Mouse (Mus musculus) stomach, postnatal 0 days (tissue): ENCODE results near the gene Frrs1l. TPM values are rescaled to one million over a fixed set of nuclear protein-coding genes. Genes with fewer than 3 reads are reported as not detected.

Experiments used
- ATAC-seq: fragments of 200-750 bp; cut with Nextera tagmentation; 2 replicates; pipeline ENCODE4 v1.8.0; 2017; ENCODE audit not compliant: low FRiP score, low TSS enrichment
- DNase-seq: peaks from one replicate; pipeline ENCODE4 v3.0.0-alpha.2; 2016; ENCODE audit warnings: low spot score
- H3K27ac ChIP-seq: fragments of 300-500 bp; sonication (generic); replicated peaks from 2 replicates; pipeline ENCODE4 v1.5.1; 2014; ENCODE audit warnings: mild to moderate bottlenecking, control low read depth
- H3K27me3 ChIP-seq: fragments of 300-500 bp; sonication (generic); 2 replicates; pipeline ENCODE4 v1.6.1; 2014; ENCODE audit warnings: low read length; ENCODE audit not compliant: control insufficient read depth, insufficient read depth
- H3K36me3 ChIP-seq: fragments of 300-500 bp; sonication (generic); 2 replicates; pipeline ENCODE4 v1.6.1; 2014; ENCODE audit warnings: low read length, mixed read lengths; ENCODE audit not compliant: control insufficient read depth, insufficient read depth
- H3K4me1 ChIP-seq: fragments of 300-500 bp; sonication (generic); replicated peaks from 2 replicates; pipeline ENCODE4 v1.6.1; 2014; ENCODE audit warnings: antibody characterized with exemption; ENCODE audit not compliant: control insufficient read depth, insufficient read depth
- H3K4me2 ChIP-seq: fragments of 300-500 bp; sonication (generic); replicated peaks from 2 replicates; pipeline ENCODE4 v1.6.1; 2014; ENCODE audit warnings: low read depth, mild to moderate bottlenecking, control low read depth, moderate library complexity
- H3K4me3 ChIP-seq: fragments of 300-500 bp; sonication (generic); 2 replicates; pipeline ENCODE4 v1.5.1; 2014; ENCODE audit warnings: low read depth, low read length, control low read depth
- H3K9ac ChIP-seq: fragments of 300-500 bp; sonication (generic); 2 replicates; pipeline ENCODE4 v1.6.1; 2014; ENCODE audit warnings: mild to moderate bottlenecking, low read length, control low read depth, mixed read lengths
- H3K9me3 ChIP-seq: fragments of 300-500 bp; sonication (generic); 2 replicates; pipeline ENCODE4 v1.6.1; 2016; ENCODE audit warnings: low read length; ENCODE audit not compliant: control insufficient read depth
- CTCF ChIP-seq: IDR thresholded peaks from 2 replicates; pipeline ENCODE4 v1.5.1; 2016; ENCODE audit warnings: antibody characterized with exemption, low read depth, mild to moderate bottlenecking, moderate library complexity
- EP300 ChIP-seq: optimal IDR thresholded peaks from 2 replicates; pipeline ENCODE3; 2016; ENCODE audit warnings: antibody characterized with exemption
- WGBS: fragments of 180-500 bp; shearing (Covaris S2); extraction: QIAGEN DNeasy Blood & Tissue Kit; methylation state at CpG from one replicate; pipeline ENCODE4 v1.1.7; 2014; 5-methylcytosine and 5-hydroxymethylcytosine counted together
- polyA plus RNA-seq: library from polyadenylated mRNA; unstranded; fragments of >200 nt; fragmentation: Nextera tagmentation; extraction: Ambion mirVana; gene quantifications from 2 replicates; pipeline ENCODE4 v1.2.1, GENCODE M21; 2015

Gene Frrs1l
- polyA plus RNA-seq, 1 experiment from 2014 or later, result 0.21 TPM

DNA sequence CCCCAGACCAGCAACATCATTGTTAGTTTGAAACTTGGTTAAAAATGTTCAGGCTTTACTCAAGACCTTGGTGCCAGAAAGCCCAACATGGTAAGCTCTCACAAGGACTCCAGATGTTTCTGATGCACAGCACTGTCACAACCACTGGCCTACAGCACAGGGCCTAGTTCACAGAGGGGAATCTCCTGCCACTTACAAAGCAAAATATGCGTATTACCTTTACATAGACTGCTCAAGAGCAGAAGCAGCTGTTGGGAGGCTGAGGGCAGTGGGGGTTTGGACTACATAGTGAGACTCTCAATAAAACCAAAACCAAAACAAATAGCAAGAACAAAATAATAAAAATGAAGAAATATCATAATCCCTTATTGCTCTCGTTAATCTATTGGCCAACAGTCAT is 11.2 kb upstream of the Frrs1l start:
- Histone ChIP-seq H3K9ac (no peak overlapping the region), H3K9me3 (no peaks in the 10 kb centered on the region), H3K27me3 (no peaks in the 10 kb centered on the region), H3K4me3 (no peak overlapping the region), H3K4me2 (no peak overlapping the region), H3K4me1 (no peaks in the 10 kb centered on the region), H3K36me3 (no peaks in the 10 kb centered on the region), H3K27ac (no peak overlapping the region)
- TF ChIP-seq CTCF, result no peak
- TF ChIP-seq EP300, result no peak
- ATAC-seq, result no peak
- DNase-seq, result no peak
- WGBS, result 83% methylated on average over 2 of the region's 2 CpGs

GRCm38 (mm10) chr4:56993331-56993730 is 3.1 kb upstream of the Frrs1l start:
- Histone ChIP-seq H3K4me1 (0 out of 2 replicates have a peak, but pooled peaks cover 3% of the 10 kb centered on the region), H3K4me2 (no peak overlapping the region), H3K27me3 (no peaks in the 10 kb centered on the region), H3K27ac (no peak overlapping the region), H3K4me3 (no peak overlapping the region), H3K9ac (no peak overlapping the region), H3K36me3 (no peaks in the 10 kb centered on the region), H3K9me3 (0 out of 2 replicates have a peak, but pooled peaks cover 1% of the 10 kb centered on the region)
- ATAC-seq (no peak), DNase-seq (no peak)
- WGBS, result 69% methylated on average over 7 of the region's 7 CpGs
- no peak for TF ChIP-seq EP300
- TF ChIP-seq CTCF, result no peak

GRCm38 (mm10) chr4:56991951-56992350 is 1.8 kb upstream of the Frrs1l start:
- Histone ChIP-seq H3K27ac (no peak overlapping the region), H3K27me3 (no peaks in the 10 kb centered on the region), H3K4me3 (no peak overlapping the region), H3K9me3 (0 out of 2 replicates have a peak, but pooled peaks cover 3% of the 10 kb centered on the region), H3K4me2 (no peak overlapping the region), H3K9ac (no peak overlapping the region), H3K4me1 (0 out of 2 replicates have a peak, but pooled peaks cover 3% of the 10 kb centered on the region), H3K36me3 (no peaks in the 10 kb centered on the region)
- ATAC-seq (no peak), DNase-seq (no peak)
- WGBS, result 56% methylated on average over 2 of the region's 2 CpGs
- no peak for TF ChIP-seq EP300
- no peak for TF ChIP-seq CTCF

GRCm38 (mm10) chr4:56989431-56990214 is 568 bp downstream of the Frrs1l start:
- Histone ChIP-seq H3K4me2 (peak overlapping the region; percentile 97), H3K27ac (no peak overlapping the region), H3K9me3 (0 out of 2 replicates have a peak, but pooled peaks cover 3% of the 10 kb centered on the region), H3K9ac (peak overlapping the region; percentile 53), H3K4me3 (peak overlapping the region; percentile 50), H3K36me3 (no peaks in the 10 kb centered on the region), H3K4me1 (0 out of 2 replicates have a peak, but pooled peaks cover 3% of the 10 kb centered on the region), H3K27me3 (no peaks in the 10 kb centered on the region)
- 7% methylated on average over 45 of the region's 45 CpGs for WGBS
- ATAC-seq (no peak), DNase-seq (no peak)
- TF ChIP-seq EP300, result no peak
- no peak for TF ChIP-seq CTCF

- H3K4me3 ChIP-seq, result no peak overlapping the region
- H3K36me3 ChIP-seq, result no peaks in the 10 kb centered on the region
- H3K4me2 ChIP-seq, result no peak overlapping the region
- H3K9ac ChIP-seq, result no peak overlapping the region
- DNase-seq (no peak), ATAC-seq (no peak)
- H3K27ac ChIP-seq, result no peak overlapping the region
- no peaks in the 10 kb centered on the region for H3K9me3 ChIP-seq
- H3K4me1 ChIP-seq, result no peaks in the 10 kb centered on the region
- WGBS, result 60% methylated on average over 7 of the region's 7 CpGs
- TF ChIP-seq CTCF, result no peak
- no peaks in the 10 kb centered on the region for H3K27me3 ChIP-seq
These were observed 24.5 kb downstream of the Frrs1l start for GRCm38 (mm10) chr4:56965586-56966179.

- WGBS, result 87% methylated on average over 6 of the region's 6 CpGs
These were observed 26.5 kb downstream of the Frrs1l start for GRCm38 (mm10) chr4:56963687-56964086.

More at GRCm38 (mm10) chr4:56963687-56964086, 26.5 kb downstream of the Frrs1l start:
- no peak for DNase-seq
- H3K4me1 ChIP-seq, result no peaks in the 10 kb centered on the region
- no peaks in the 10 kb centered on the region for H3K27me3 ChIP-seq
- H3K9ac ChIP-seq, result no peak overlapping the region
- H3K27ac ChIP-seq, result no peak overlapping the region
- no peaks in the 10 kb centered on the region for H3K9me3 ChIP-seq
- no peak overlapping the region for H3K4me2 ChIP-seq
- no peak overlapping the region for H3K4me3 ChIP-seq
- H3K36me3 ChIP-seq, result no peaks in the 10 kb centered on the region
- ATAC-seq, result no peak
- TF ChIP-seq EP300 (no peak), CTCF (no peak)
